ENCODE assay signal across 17 mouse cellular contexts in genomic region chr11:105289403-105289802, GRCm38 (mm10). TPM values are rescaled to one million over a fixed set of nuclear protein-coding genes. Genes with fewer than 3 reads are reported as not detected.
A peak's percentile ranks its signal among the peaks of the same experiment; 100 is the strongest.
DNase-seq lines count a peak whose midpoint lies in the region; ATAC-seq and TF ChIP-seq lines count a peak whose summit lies in the region.
"Had no signal": no experiment of that assay in that cellular context is flagged by ENCODE, and none has a peak within 500 bp of the region (broad histone marks: within the 10 kb centered on the region; RNA-seq: fewer than 3 reads in every experiment).

No protein-coding gene starts in this region.

- ATAC-seq in hindbrain, postnatal 0 days, result no peak
- no peak for ATAC-seq in embryonic facial prominence, embryonic 13.5 days (ENCODE audit: insufficient number of reproducible peaks, insufficient read depth, low FRiP score, low TSS enrichment, low read depth)
- ATAC-seq in lung, embryonic 16.5 days (ENCODE audit: low read depth), result no peak
- ATAC-seq in monocyte, adult 5-6 weeks (replicated peaks; ENCODE audit: insufficient number of reproducible peaks, low FRiP score, low TSS enrichment, poor library complexity, severe bottlenecking), result no peak
- ATAC-seq: forebrain, postnatal 0 days; intestine, postnatal 0 days; midbrain, embryonic 15.5 days had no signal

- H3K4me3 ChIP-seq in hindbrain, embryonic 10.5 days, result no peak overlapping the region
- no peak overlapping the region for H3K4me3 ChIP-seq in hindbrain, postnatal 0 days (ENCODE audit: low read length)
- no peak overlapping the region for H3K4me3 ChIP-seq in embryonic facial prominence, embryonic 13.5 days
- H3K4me3 ChIP-seq in lung, embryonic 16.5 days (ENCODE audit: low read length), result no peak overlapping the region
- H3K4me3 ChIP-seq: erythroblast, embryonic 14.5 days; midbrain, embryonic 15.5 days; neural tube, embryonic 12.5 days had no signal

- TF ChIP-seq CTCF in hindbrain, postnatal 0 days (IDR thresholded peaks at IDR 0.05; ENCODE audit: low read depth), result no peak

- no peak for DNase-seq in hindbrain, embryonic 10.5 days (ENCODE audit: low spot score)
- no peak for DNase-seq in hindbrain, postnatal 0 days (ENCODE audit: low spot score)
- DNase-seq in 3T3-L1 (ENCODE audit: low read depth, low spot score), result peak; percentile 90
- no peak for DNase-seq in left cerebral cortex, adult 18-20 months (ENCODE audit: low spot score in 2 of 2)
- DNase-seq in layer of hippocampus, postnatal 36 days, result no peak
- DNase-seq: adrenal gland, adult 8-10 months; cerebellum, adult 8-10 months; forebrain, postnatal 0 days had no signal

- H3K27me3 ChIP-seq in hindbrain, embryonic 10.5 days (ENCODE audit: insufficient read depth, poor library complexity, severe bottlenecking), result no peaks in the 10 kb centered on the region
- H3K27me3 ChIP-seq in hindbrain, postnatal 0 days (ENCODE audit: insufficient read depth, low read length), result no peaks in the 10 kb centered on the region
- no peaks in the 10 kb centered on the region for H3K27me3 ChIP-seq in embryonic facial prominence, embryonic 13.5 days
- H3K27me3 ChIP-seq in lung, embryonic 16.5 days (ENCODE audit: control insufficient read depth, insufficient read depth, low read depth, low read length), result no peaks in the 10 kb centered on the region
- H3K27me3 ChIP-seq: neural tube, embryonic 12.5 days had no signal

- peaks cover 47% of the 10 kb centered on the region for H3K36me3 ChIP-seq in hindbrain, embryonic 10.5 days
- H3K36me3 ChIP-seq in hindbrain, postnatal 0 days (ENCODE audit: insufficient read depth, low read length), result no peaks in the 10 kb centered on the region
- peaks cover 42% of the 10 kb centered on the region for H3K36me3 ChIP-seq in embryonic facial prominence, embryonic 13.5 days
- 0 out of 2 replicates have a peak, but pooled peaks cover 3% of the 10 kb centered on the region for H3K36me3 ChIP-seq in lung, embryonic 16.5 days (ENCODE audit: control insufficient read depth, insufficient read depth, low read length)

- WGBS in hindbrain, embryonic 10.5 days, result 56% methylated on average over 3 of the region's 3 CpGs
- 62% methylated on average over 3 of the region's 3 CpGs for WGBS in hindbrain, postnatal 0 days
- WGBS in embryonic facial prominence, embryonic 13.5 days, result 17% methylated on average over 3 of the region's 3 CpGs
- WGBS in lung, embryonic 16.5 days, result 22% methylated on average over 3 of the region's 3 CpGs

- H3K27ac ChIP-seq in hindbrain, embryonic 10.5 days, result peak overlapping the region; percentile 29; the same call in 1 of the 2 replicates
- no peak overlapping the region for H3K27ac ChIP-seq in hindbrain, postnatal 0 days
- peak overlapping the region; percentile 35 for H3K27ac ChIP-seq in embryonic facial prominence, embryonic 13.5 days
- peak overlapping the region; percentile 34; the same call in 1 of the 2 replicates for H3K27ac ChIP-seq in lung, embryonic 16.5 days (ENCODE audit: low read length)
- H3K27ac ChIP-seq: hindbrain, embryonic 14.5 days; midbrain, embryonic 15.5 days; neural tube, embryonic 12.5 days had no signal

- H3K9ac ChIP-seq in hindbrain, postnatal 0 days (replicated peaks; ENCODE audit: low read length), result no peak overlapping the region
- 0 out of 2 replicates have a peak overlapping the region, but pooled peaks have one; percentile 11 for H3K9ac ChIP-seq in embryonic facial prominence, embryonic 13.5 days
- H3K9ac ChIP-seq in lung, embryonic 16.5 days (ENCODE audit: low read length), result no peak overlapping the region; the same call in 1 of the 2 replicates
- H3K9ac ChIP-seq: forebrain, postnatal 0 days; hindbrain, embryonic 14.5 days; midbrain, embryonic 15.5 days; neural tube, embryonic 12.5 days had no signal

- peaks cover 76% of the 10 kb centered on the region for H3K4me1 ChIP-seq in hindbrain, embryonic 10.5 days (replicated peaks)
- H3K4me1 ChIP-seq in hindbrain, postnatal 0 days (ENCODE audit: insufficient read depth, low read length), result peaks cover 3% of the 10 kb centered on the region; the same call in 1 of the 2 replicates
- peaks cover 50% of the 10 kb centered on the region for H3K4me1 ChIP-seq in embryonic facial prominence, embryonic 13.5 days
- H3K4me1 ChIP-seq in lung, embryonic 16.5 days (replicated peaks; ENCODE audit: control insufficient read depth, insufficient read depth, low read length), result peaks cover 26% of the 10 kb centered on the region

- no peaks in the 10 kb centered on the region for H3K9me3 ChIP-seq in hindbrain, embryonic 10.5 days
- no peaks in the 10 kb centered on the region for H3K9me3 ChIP-seq in hindbrain, postnatal 0 days (ENCODE audit: low read length)
- H3K9me3 ChIP-seq in embryonic facial prominence, embryonic 13.5 days, result no peaks in the 10 kb centered on the region
- H3K9me3 ChIP-seq in lung, embryonic 16.5 days (ENCODE audit: control insufficient read depth, low read length), result no peaks in the 10 kb centered on the region
- H3K9me3 ChIP-seq: G1E; midbrain, embryonic 15.5 days; neural tube, embryonic 12.5 days had no signal

- H3K4me2 ChIP-seq in hindbrain, postnatal 0 days (ENCODE audit: low read depth, low read length), result no peak overlapping the region
- no peak overlapping the region for H3K4me2 ChIP-seq in embryonic facial prominence, embryonic 13.5 days
- no peak overlapping the region for H3K4me2 ChIP-seq in lung, embryonic 16.5 days (ENCODE audit: low read depth, low read length)
- H3K4me2 ChIP-seq: hindbrain, embryonic 14.5 days; midbrain, embryonic 15.5 days; neural tube, embryonic 12.5 days had no signal

RNA-seq across cellular contexts. Expression of gene Mrc2, which starts 3.0 kb away (rescaled TPM):
- 19.7 and 19.8 TPM in 2 replicates for polyA plus RNA-seq in hindbrain, embryonic 10.5 days (2016; fragmentation: Nextera tagmentation; extraction: Ambion mirVana)
- 21.4 and 28.5 TPM in 2 replicates for total RNA-seq in hindbrain, postnatal 0 days (2014; rRNA removed)
- 3.7 and 4.2 TPM in 2 replicates for polyA plus RNA-seq in hindbrain, postnatal 0 days (2015; fragmentation: Nextera tagmentation; extraction: Ambion mirVana)
- 30.8 and 31.1 TPM in 2 replicates for polyA plus RNA-seq in embryonic facial prominence, embryonic 13.5 days (2015; fragmentation: Nextera tagmentation; extraction: Ambion mirVana)
- 31.0 and 31.9 TPM in 2 replicates for polyA plus RNA-seq in lung, embryonic 16.5 days (2015; fragmentation: Nextera tagmentation; extraction: Ambion mirVana)
- total RNA-seq in left cerebral cortex, adult 18-20 months (2021), result 1 to 10 TPM; 7.3 to 7.9 TPM
- total RNA-seq in layer of hippocampus, postnatal 36 days (2021), result 1 to 10 TPM; 4.7 to 7.4 TPM
- 0.11 to 0.58 TPM (median 0.38 TPM) in 3 replicates for total RNA-seq in monocyte, adult 5-6 weeks (2017)
- polyA plus RNA-seq: G1E had no signal
